ENCODE assay signal across 17 mouse cellular contexts in genomic region chr10:111308850-111309501, GRCm38 (mm10). TPM values are rescaled to one million over a fixed set of nuclear protein-coding genes. Genes with fewer than 3 reads are reported as not detected.
DNase-seq lines count a peak whose midpoint lies in the region; ATAC-seq lines count a peak whose summit lies in the region.
"Had no signal": no experiment of that assay in that cellular context is flagged by ENCODE, and none has a peak within 500 bp of the region (broad histone marks: within the 10 kb centered on the region; RNA-seq: fewer than 3 reads in every experiment).

No protein-coding gene starts in this region.

- peak; percentile 77 for ATAC-seq in frontal cortex, adult (ENCODE audit: low TSS enrichment)
- ATAC-seq: CD4-positive, CD25-positive, alpha-beta regulatory T cell, adult 4 months; forebrain, embryonic 15.5 days; hindbrain, embryonic 16.5 days had no signal

- no peak for DNase-seq in frontal cortex, postnatal 14 days (ENCODE audit: low spot score in 2 of 2)
- DNase-seq in left cerebral cortex, adult 11 months (ENCODE audit: low spot score): peak; percentile 28
- no peak for DNase-seq in left cerebral cortex, adult 18-20 months (ENCODE audit: low spot score in 2 of 2)
- peak; percentile 50 for DNase-seq in right cerebral cortex, adult 18-20 months
- no peak for DNase-seq in right cerebral cortex, postnatal 10 days (ENCODE audit: low spot score in 2 of 2)
- no peak for DNase-seq in gastrocnemius, postnatal 10 days
- DNase-seq: adrenal gland, postnatal 10 days; B cell, adult 2 months; cerebellum, adult 11-12 months; cerebellum, adult 9-10 months; cerebellum, postnatal 25 days; heart, adult 2 months; heart, postnatal 4 days had no signal

RNA-seq across cellular contexts. Expression of gene Bbs10, which starts 10.5 kb away (rescaled TPM):
- 1 to 10 TPM; 4.4 to 6.4 TPM for total RNA-seq in left cerebral cortex, adult 18-20 months (2021)
- total RNA-seq in gastrocnemius, postnatal 10 days (2021): 1 to 10 TPM; 2.2 to 2.7 TPM

Comparison
In these comparisons a context has a peak if more than half of its experiments do, and no peak if none do; other contexts are left out.
1. DNase-seq: peak in left cerebral cortex, adult 11 months (single experiment) and right cerebral cortex, adult 18-20 months (single experiment); none in frontal cortex, postnatal 14 days (0 of 2), left cerebral cortex, adult 18-20 months (0 of 2), right cerebral cortex, postnatal 10 days (0 of 2) and gastrocnemius, postnatal 10 days (single experiment).